Mouse (Mus musculus): ENCODE measurements at regions not wholly inside any gene's neighbourhood (a gene's known extent, or its start where the extent isn't known, plus 50 kb on each side); places are given as distances from the start of the nearest gene placed in this dataset.

DNA sequence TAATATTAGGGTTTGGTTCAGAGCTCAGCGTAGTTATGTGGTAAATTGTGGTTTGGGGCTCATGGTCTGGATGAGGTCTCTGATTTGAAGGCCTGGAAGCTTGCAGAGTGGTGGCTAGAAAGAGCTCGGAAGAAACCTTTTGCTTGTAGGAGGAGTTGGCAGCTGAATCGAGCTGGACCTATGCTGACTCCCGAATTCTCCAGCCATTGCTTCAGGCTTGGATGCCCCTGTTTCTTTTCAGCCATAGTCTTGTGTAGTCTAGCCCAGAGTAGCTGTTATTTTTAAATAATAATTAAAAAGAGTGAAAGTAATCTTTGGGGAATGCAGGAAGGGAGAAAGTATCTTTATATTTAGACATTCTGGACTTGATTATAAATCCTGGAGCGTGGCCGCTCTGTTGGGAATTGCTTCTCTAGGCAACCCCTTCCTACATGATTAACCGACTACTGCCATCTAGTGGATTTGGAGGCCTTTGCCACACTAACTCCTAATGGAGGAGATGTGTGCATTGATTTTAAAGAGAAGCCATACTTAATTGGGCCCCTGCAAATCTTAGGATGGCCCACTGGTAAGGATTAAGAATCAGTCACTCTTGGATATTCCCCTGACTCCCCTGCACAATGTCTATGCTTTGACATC is 172.8 kb downstream of the Rpl10-ps3 start:
- no peak for TF ChIP-seq CTCF (IDR thresholded peaks at IDR 0.05; ENCODE audit: insufficient read depth, low read depth, low read length)
- TF ChIP-seq POLR2A (IDR thresholded peaks at IDR 0.05; ENCODE audit: insufficient read depth, low read depth, low read length): no peak
